24 mouse cellular contexts compared by ENCODE assay signal in genomic region chr8:119513405-119513804, GRCm38 (mm10). TPM values are rescaled to one million over a fixed set of nuclear protein-coding genes. Genes with fewer than 3 reads are reported as not detected.
DNase-seq lines count a peak whose midpoint lies in the region; ATAC-seq lines count a peak whose summit lies in the region.
"Had no signal": no experiment of that assay in that cellular context is flagged by ENCODE, and none has a peak within 500 bp of the region (broad histone marks: within the 10 kb centered on the region; RNA-seq: fewer than 3 reads in every experiment).

No protein-coding gene starts in this region.

- peak; percentile 53; the same call in 1 of the 2 replicates for ATAC-seq in cerebellum, adult (ENCODE audit: insufficient number of reproducible peaks, low FRiP score, low TSS enrichment)
- ATAC-seq: forebrain, embryonic 16.5 days; inflammation-experienced regulatory T-cells, adult 6 months had no signal

- DNase-seq in cerebellum, postnatal 4 days (ENCODE audit: low spot score in 2 of 2) = no peak
- peak; percentile 11 for DNase-seq in lung, postnatal 14 days
- DNase-seq in lung, postnatal 4 days = no peak
- DNase-seq in cerebellum, adult 8-10 months = peak; percentile 54
- DNase-seq in cerebellum, postnatal 25 days = peak; percentile 80 to 87
- DNase-seq in layer of hippocampus, adult 8-10 months (ENCODE audit: low spot score in 2 of 2) = no peak
- no peak for DNase-seq in layer of hippocampus, adult 9-11 months
- DNase-seq: adrenal gland, adult 8-10 months; gastrocnemius, postnatal 25 days; heart, postnatal 14 days; kidney, adult 11 months; kidney, postnatal 14 days; layer of hippocampus, postnatal 36 days; midbrain, embryonic 14.5 days; right cerebral cortex, postnatal 25 days; thymus, postnatal 25 days had no signal

RNA-seq across cellular contexts. Expression of gene Slc38a8, which starts 11.9 kb away (rescaled TPM):
- total RNA-seq in layer of hippocampus, adult 8-10 months (2022) = under 1 TPM in 3 of 4 experiments, not detected in 1; 0.23 to 0.41 (median 0.40) TPM
- total RNA-seq: common myeloid progenitor, adult 5-6 weeks; gastrocnemius, postnatal 25 days; heart, adult 18-20 months; heart, postnatal 14 days; layer of hippocampus, postnatal 36 days; liver, adult 2 months; monocyte, adult 5-6 weeks; neutrophil, adult 5-6 weeks had no signal

RNA-seq across cellular contexts. Expression of gene Mbtps1, which starts 45.1 kb away (rescaled TPM):
- 10 to 100 TPM; 75.6 to 83.8 (median 80.9) TPM for total RNA-seq in layer of hippocampus, adult 8-10 months (2022)

Comparison
In these comparisons a context has a peak if more than half of its experiments do, and no peak if none do; other contexts are left out.
1. DNase-seq: peak in lung, postnatal 14 days (single experiment), cerebellum, adult 8-10 months (single experiment) and cerebellum, postnatal 25 days (2 of 2); none in cerebellum, postnatal 4 days (0 of 2), lung, postnatal 4 days (0 of 2), layer of hippocampus, adult 8-10 months (0 of 2) and layer of hippocampus, adult 9-11 months (single experiment).